Mouse (Mus musculus) C2C12 (cell line): ENCODE results near the gene Tenm4.

Source experiments
- CEBPB ChIP-seq: IDR thresholded peaks from one replicate; pipeline ENCODE4 v1.6.1; 2011; ENCODE audit warnings: low read depth, mild to moderate bottlenecking, control low read depth, moderate library complexity
- CTCF ChIP-seq: IDR thresholded peaks from one replicate; pipeline ENCODE4 v1.5.1; 2011; ENCODE audit not compliant: control insufficient read depth, insufficient read depth, insufficient read length
- MYOG ChIP-seq: IDR thresholded peaks from one replicate; pipeline ENCODE4 v1.6.1; 2011; ENCODE audit not compliant: control insufficient read depth, insufficient read length; ENCODE audit errors: extremely low read depth
- USF1 ChIP-seq: IDR thresholded peaks from one replicate; pipeline ENCODE4 v1.6.1; 2011; ENCODE audit warnings: low read depth, mild to moderate bottlenecking, control low read depth, moderate library complexity

DNA sequence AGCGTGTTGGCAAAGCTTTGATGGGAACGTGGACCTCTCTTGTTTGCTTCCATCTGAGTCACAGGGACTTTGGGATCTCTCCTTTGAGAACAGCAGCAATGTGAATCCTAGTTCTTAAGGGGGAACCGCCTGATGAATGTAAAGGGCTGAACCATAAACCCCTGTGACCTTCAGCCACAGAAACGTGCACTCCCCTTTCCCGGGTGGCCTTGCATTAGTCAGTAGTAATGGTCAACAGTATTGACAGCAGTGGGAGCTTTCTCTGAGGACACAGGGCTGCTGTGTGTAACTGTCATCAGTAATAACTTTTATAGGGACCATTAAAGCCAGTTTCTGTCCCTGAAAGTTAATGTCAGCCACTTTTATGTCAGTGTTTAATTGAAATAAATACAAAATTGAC is 385.7 kb downstream of the Tenm4 start:
- no peak for TF ChIP-seq CTCF
- no peak for TF ChIP-seq CEBPB
- TF ChIP-seq MYOG = no peak
- TF ChIP-seq USF1 = no peak
